Mouse (Mus musculus) forebrain, embryonic 11.5 days (tissue): ENCODE data around the gene Dnaaf1. TPM values are rescaled to one million over a fixed set of nuclear protein-coding genes. Genes with fewer than 3 reads are reported as not detected.

Source experiments
- ATAC-seq: fragments of 200-750 bp; cut with Nextera tagmentation; replicated peaks from 2 replicates; pipeline ENCODE4 v1.8.0; 2017; ENCODE audit warnings: moderate TSS enrichment; ENCODE audit not compliant: low FRiP score
- DNase-seq: peaks from one replicate; pipeline ENCODE4 v3.0.0-alpha.2; 2017; ENCODE audit warnings: low spot score
- H3K27ac ChIP-seq: fragments of 300-500 bp; sonication (generic); 2 replicates; pipeline ENCODE4 v1.5.1; 2014; ENCODE audit warnings: low read depth, low read length
- H3K27me3 ChIP-seq: fragments of 300-500 bp; sonication (generic); 2 replicates; pipeline ENCODE4 v1.6.1; 2014; ENCODE audit warnings: mild to moderate bottlenecking, low read length, mixed read lengths; ENCODE audit not compliant: control insufficient read depth, insufficient read depth
- H3K36me3 ChIP-seq: fragments of 300-500 bp; sonication (generic); 2 replicates; pipeline ENCODE4 v1.6.1; 2014; ENCODE audit warnings: mild to moderate bottlenecking, low read length, moderate library complexity, mixed read lengths; ENCODE audit not compliant: control insufficient read depth, insufficient read depth
- H3K4me1 ChIP-seq: fragments of 300-500 bp; sonication (generic); replicated peaks from 2 replicates; pipeline ENCODE4 v1.6.1; 2014; ENCODE audit warnings: low read length, mixed read lengths; ENCODE audit not compliant: control insufficient read depth, insufficient read depth
- H3K4me2 ChIP-seq: fragments of 300-500 bp; sonication (generic); 2 replicates; pipeline ENCODE4 v1.6.1; 2014; ENCODE audit warnings: low read depth, mild to moderate bottlenecking, low read length, moderate library complexity, mixed read lengths; ENCODE audit not compliant: severe bottlenecking
- H3K4me3 ChIP-seq: fragments of 300-500 bp; sonication (generic); 2 replicates; pipeline ENCODE4 v1.5.1; 2014; ENCODE audit warnings: low read depth, low read length
- H3K9ac ChIP-seq: fragments of 300-500 bp; sonication (generic); 2 replicates; pipeline ENCODE4 v1.6.1; 2014; ENCODE audit warnings: low read length
- H3K9me3 ChIP-seq: fragments of 300-500 bp; sonication (generic); 2 replicates; pipeline ENCODE4 v1.6.1; 2016; ENCODE audit warnings: low read length, mixed read lengths; ENCODE audit not compliant: control insufficient read depth
- WGBS: fragments of 180-500 bp; shearing (Covaris S2); extraction: QIAGEN DNeasy Blood & Tissue Kit; methylation state at CpG from one replicate; pipeline ENCODE4 v1.1.7; 2014; 5-methylcytosine and 5-hydroxymethylcytosine counted together
- polyA plus RNA-seq: library from polyadenylated mRNA; unstranded; fragments of >200 nt; fragmentation: Nextera tagmentation; extraction: Ambion mirVana; gene quantifications from 2 replicates; pipeline ENCODE4 v1.2.1, GENCODE M21; 2014

Dnaaf1 gene
- polyA plus RNA-seq, 1 experiment from 2014 or later = not detected

DNA sequence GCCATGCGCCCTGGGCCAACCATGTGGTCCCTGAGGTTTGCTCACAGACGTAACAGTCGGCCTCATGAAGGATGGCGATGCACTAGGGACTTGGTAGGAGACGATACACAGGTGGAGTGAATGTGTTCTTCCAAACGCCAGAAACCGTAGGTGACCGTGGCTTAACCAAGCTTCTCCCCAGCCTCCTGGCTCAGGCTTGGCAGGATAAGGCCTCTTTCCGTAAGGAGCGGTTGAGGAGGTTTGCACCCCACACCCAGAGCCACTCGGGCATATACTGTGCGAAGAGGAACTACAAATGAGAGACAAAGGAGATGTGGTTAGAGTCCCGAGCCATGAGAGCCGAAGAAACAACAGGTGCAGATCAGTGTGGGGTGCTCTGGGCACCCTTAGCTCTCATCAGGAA lies 11.2 kb upstream of the Dnaaf1 start:
- DNase-seq = no peak
- H3K9ac ChIP-seq = no peak overlapping the region
- H3K27me3 ChIP-seq = no peaks in the 10 kb centered on the region
- H3K4me3 ChIP-seq = no peak overlapping the region
- no peaks in the 10 kb centered on the region for H3K9me3 ChIP-seq
- peaks cover 8% of the 10 kb centered on the region; the same call in 1 of the 2 replicates for H3K36me3 ChIP-seq
- 0 out of 2 replicates have a peak, but pooled peaks cover 2% of the 10 kb centered on the region for H3K4me1 ChIP-seq
- ATAC-seq = no peak
- no peak overlapping the region for H3K4me2 ChIP-seq
- WGBS = 95% methylated on average over 14 of the region's 14 CpGs
- H3K27ac ChIP-seq = no peak overlapping the region

DNA sequence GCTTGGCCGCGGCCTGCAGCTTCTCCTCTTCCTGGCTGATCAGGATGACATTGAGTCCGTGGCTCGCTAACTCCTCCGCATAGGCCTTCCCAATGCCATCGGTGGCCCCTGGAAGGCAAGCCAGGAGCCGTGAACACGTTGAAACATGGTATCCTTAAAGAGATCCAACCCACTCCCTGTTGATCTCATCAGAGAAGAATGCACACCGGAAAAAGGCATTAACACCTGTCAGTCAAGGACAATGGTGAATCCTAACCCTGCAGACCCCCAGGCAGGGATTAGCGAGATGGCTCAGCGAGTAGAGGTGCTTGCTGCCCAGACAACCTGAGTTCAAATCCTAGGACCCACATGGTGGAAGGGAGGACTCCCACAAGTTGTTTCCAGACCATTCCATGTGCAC lies 8.7 kb upstream of the Dnaaf1 start:
- Histone ChIP-seq H3K4me3 (no peak overlapping the region), H3K27ac (no peak overlapping the region), H3K4me1 (no peaks in the 10 kb centered on the region), H3K27me3 (no peaks in the 10 kb centered on the region), H3K36me3 (peaks cover 8% of the 10 kb centered on the region; the same call in 1 of the 2 replicates), H3K9me3 (no peaks in the 10 kb centered on the region), H3K9ac (no peak overlapping the region), H3K4me2 (no peak overlapping the region)
- DNase-seq = no peak
- 82% methylated on average over 11 of the region's 11 CpGs for WGBS
- no peak for ATAC-seq

DNA sequence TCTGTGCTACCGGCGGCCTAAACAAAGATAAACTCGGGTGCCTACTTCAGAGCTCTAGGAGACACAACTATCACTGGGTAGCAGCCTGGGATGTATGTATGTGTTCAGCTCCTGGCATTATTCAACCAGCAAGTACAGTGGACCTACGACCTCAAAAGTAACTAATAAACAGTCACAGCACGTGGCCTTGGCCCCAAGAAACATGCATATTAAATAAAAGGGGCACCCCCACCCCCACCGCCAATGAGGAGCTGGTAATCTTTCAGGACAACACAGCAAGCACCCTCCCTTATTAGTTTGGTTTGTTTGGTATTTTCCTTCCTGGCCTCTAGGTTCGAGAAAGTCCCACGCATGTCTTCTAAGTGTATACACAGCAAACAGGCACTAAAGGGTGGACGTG lies 6.8 kb upstream of the Dnaaf1 start:
- Histone ChIP-seq H3K9ac (no peak overlapping the region), H3K27me3 (no peaks in the 10 kb centered on the region), H3K4me2 (no peak overlapping the region), H3K9me3 (no peaks in the 10 kb centered on the region), H3K4me1 (no peaks in the 10 kb centered on the region), H3K36me3 (peaks cover 8% of the 10 kb centered on the region; the same call in 1 of the 2 replicates), H3K4me3 (no peak overlapping the region), H3K27ac (no peak overlapping the region)
- ATAC-seq (no peak), DNase-seq (no peak)
- 90% methylated on average over 9 of the region's 9 CpGs for WGBS

DNA sequence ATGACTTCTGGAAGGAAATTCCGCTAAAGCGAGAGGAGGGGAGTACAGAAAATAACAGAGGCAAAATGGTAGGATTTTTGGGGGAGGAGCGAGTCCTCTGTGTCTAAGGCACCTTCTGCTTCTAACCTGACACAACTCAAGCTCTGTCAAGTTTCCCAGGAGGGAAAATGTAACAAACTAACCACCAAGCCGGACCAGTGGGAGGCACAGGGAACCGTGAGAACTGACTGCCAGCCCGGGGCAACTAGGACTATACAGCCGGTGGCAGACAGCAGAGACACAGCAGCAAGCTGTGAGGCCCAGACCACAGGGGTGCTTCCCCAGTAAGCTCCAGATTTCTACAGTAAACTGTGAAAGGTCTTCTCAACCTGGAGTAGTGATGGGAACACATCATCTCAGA lies 6.1 kb upstream of the Dnaaf1 start:
- Histone ChIP-seq H3K4me2 (no peak overlapping the region), H3K9me3 (no peaks in the 10 kb centered on the region), H3K27ac (no peak overlapping the region), H3K27me3 (no peaks in the 10 kb centered on the region), H3K9ac (no peak overlapping the region), H3K36me3 (peaks cover 3% of the 10 kb centered on the region; the same call in 1 of the 2 replicates), H3K4me1 (peaks cover 3% of the 10 kb centered on the region; the same call in 1 of the 2 replicates), H3K4me3 (no peak overlapping the region)
- DNase-seq = no peak
- ATAC-seq = no peak
- WGBS = 70% methylated on average over 7 of the region's 7 CpGs

DNA sequence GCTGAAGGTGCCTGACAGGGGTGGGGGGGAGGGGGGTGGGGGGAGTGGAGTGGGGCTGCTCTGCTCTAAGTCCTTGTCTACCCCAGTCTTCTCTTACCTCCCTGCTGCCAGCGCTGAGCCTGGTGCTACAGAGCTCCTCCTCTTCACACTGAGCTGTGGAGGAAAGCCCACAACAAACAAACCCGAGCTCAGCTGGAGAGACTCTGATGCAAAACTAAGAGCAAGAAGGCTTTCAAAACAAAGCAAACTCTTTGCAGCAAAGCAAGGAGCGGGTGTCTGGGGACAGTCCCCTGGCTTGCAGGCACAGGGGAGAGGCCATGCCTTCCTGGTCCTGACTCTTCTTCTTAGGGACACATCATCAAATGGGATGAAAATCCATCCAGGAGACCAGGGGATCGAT lies 5.2 kb upstream of the Dnaaf1 start:
- DNase-seq = no peak
- peaks cover 3% of the 10 kb centered on the region; the same call in 1 of the 2 replicates for H3K4me1 ChIP-seq
- 38% methylated on average over 4 of the region's 4 CpGs for WGBS
- no peak overlapping the region for H3K4me3 ChIP-seq
- no peak overlapping the region for H3K27ac ChIP-seq
- no peaks in the 10 kb centered on the region for H3K27me3 ChIP-seq
- H3K4me2 ChIP-seq = no peak overlapping the region
- H3K9me3 ChIP-seq = no peaks in the 10 kb centered on the region
- no peak for ATAC-seq
- H3K9ac ChIP-seq = no peak overlapping the region
- peaks cover 3% of the 10 kb centered on the region; the same call in 1 of the 2 replicates for H3K36me3 ChIP-seq

DNA sequence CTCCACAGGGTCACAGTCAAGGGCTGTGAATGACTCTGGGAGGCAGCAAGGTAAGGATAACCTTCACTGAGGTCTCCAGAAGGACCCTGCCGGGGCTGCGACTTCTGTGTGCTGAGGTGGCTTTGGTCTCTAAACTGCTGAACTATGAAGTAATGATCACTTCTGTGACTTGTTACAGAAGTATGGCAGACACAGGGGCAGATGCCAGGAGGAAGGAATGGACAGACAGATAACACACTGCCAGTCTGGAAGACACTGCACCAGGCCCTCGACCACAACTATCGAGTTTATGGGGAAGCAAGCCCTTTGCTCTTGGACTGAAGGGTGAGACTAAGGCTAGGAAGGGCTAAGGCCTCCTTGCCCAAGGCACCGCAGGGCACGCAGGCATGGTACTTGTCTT lies 3.9 kb upstream of the Dnaaf1 start:
- H3K4me3 ChIP-seq = no peak overlapping the region
- no peak for ATAC-seq
- DNase-seq = no peak
- no peaks in the 10 kb centered on the region; the same call in 1 of the 2 replicates for H3K27me3 ChIP-seq
- 89% methylated on average over 6 of the region's 6 CpGs for WGBS
- H3K9me3 ChIP-seq = no peaks in the 10 kb centered on the region
- peaks cover 3% of the 10 kb centered on the region; the same call in 1 of the 2 replicates for H3K4me1 ChIP-seq
- no peak overlapping the region for H3K27ac ChIP-seq
- no peak overlapping the region for H3K9ac ChIP-seq
- no peak overlapping the region for H3K4me2 ChIP-seq
- no peaks in the 10 kb centered on the region for H3K36me3 ChIP-seq

DNA sequence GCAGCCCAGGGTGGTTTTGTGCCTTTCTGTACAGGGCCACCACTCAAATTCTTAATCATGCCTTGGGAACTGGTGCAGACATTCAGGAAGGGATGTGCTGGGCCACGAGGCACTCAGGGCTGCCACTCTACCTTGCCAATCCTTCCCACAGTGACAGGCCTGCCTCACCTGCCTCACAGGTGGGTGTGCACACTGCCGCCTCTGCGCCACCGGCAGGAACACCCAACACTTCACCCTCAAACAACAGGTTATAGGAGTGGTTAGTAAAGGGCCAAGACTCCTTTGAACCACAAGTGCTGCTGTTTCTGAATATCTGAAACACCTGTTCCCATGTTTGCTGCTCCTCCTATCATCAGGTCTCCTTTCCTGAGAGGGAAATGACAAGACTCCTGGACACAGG lies 2.6 kb upstream of the Dnaaf1 start:
- Histone ChIP-seq H3K4me2 (no peak overlapping the region), H3K4me1 (peaks cover 3% of the 10 kb centered on the region; the same call in 1 of the 2 replicates), H3K4me3 (no peak overlapping the region), H3K27ac (no peak overlapping the region), H3K9ac (no peak overlapping the region), H3K27me3 (no peaks in the 10 kb centered on the region; the same call in 1 of the 2 replicates), H3K36me3 (no peaks in the 10 kb centered on the region), H3K9me3 (no peaks in the 10 kb centered on the region)
- ATAC-seq (no peak), DNase-seq (no peak)
- 88% methylated on average over 4 of the region's 4 CpGs for WGBS

DNA sequence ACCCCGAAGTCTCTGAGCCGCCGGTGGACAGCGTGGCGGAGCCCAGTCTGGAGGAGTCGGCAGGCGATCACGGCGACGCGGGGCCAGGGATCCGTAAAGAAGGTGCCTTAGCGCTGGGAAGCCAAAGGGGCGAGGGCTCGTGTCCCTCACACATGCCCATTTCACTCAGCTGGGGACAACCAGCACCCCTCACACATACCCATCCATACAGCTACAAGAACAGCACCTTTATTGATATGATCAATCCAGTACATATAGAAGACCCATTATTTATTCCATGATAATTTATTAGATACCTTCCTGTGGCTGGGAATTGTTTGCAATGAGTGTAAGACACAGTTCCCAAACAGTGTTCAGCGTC lies 311 bp downstream of the Dnaaf1 start:
- Histone ChIP-seq H3K9me3 (no peaks in the 10 kb centered on the region), H3K36me3 (no peaks in the 10 kb centered on the region), H3K4me3 (peak overlapping the region; percentile 84), H3K27ac (no peak overlapping the region), H3K9ac (peak overlapping the region; percentile 79), H3K27me3 (no peaks in the 10 kb centered on the region; the same call in 1 of the 2 replicates), H3K4me1 (peaks cover 3% of the 10 kb centered on the region; the same call in 1 of the 2 replicates), H3K4me2 (peak overlapping the region; percentile 96)
- no peak for DNase-seq
- ATAC-seq = peak; percentile 53; the same call in 1 of the 2 replicates
- WGBS = 3% methylated on average over 16 of the region's 16 CpGs

DNA sequence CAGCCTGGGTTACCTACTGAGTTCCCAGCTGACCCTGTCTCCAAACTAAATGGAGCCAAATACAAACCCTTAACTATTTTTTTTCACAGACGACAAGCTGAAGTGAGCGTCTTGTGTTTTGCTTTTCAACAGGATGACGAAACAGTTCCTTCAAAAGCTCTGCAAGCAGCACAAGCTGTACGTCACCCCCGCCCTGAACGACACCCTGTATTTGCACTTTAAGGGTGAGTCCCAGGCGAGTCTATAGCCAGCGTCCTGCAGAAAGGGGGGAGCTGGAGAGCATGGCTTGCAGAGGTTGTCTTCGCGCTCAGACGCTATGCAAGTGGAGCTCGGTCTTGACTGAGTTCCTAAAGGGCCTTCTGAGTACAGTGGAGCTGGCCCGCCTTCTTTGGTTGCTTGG lies 4.1 kb downstream of the Dnaaf1 start:
- Histone ChIP-seq H3K27me3 (no peaks in the 10 kb centered on the region; the same call in 1 of the 2 replicates), H3K9ac (no peak overlapping the region), H3K27ac (no peak overlapping the region), H3K4me3 (no peak overlapping the region), H3K4me2 (no peak overlapping the region), H3K36me3 (no peaks in the 10 kb centered on the region), H3K9me3 (no peaks in the 10 kb centered on the region), H3K4me1 (no peaks in the 10 kb centered on the region)
- ATAC-seq = no peak
- DNase-seq = no peak
- 44% methylated on average over 13 of the region's 13 CpGs for WGBS
